ENCODE assay signal across 27 mouse cellular contexts in genomic region chr4:151545452-151545851, GRCm38 (mm10).
"Had no signal": no experiment of that assay in that cellular context is flagged by ENCODE, and none has a peak within 500 bp of the region (broad histone marks: within the 10 kb centered on the region; RNA-seq: fewer than 3 reads in every experiment).

No protein-coding gene starts in this region.

- H3K4me1 ChIP-seq: intestine, embryonic 15.5 days; liver, embryonic 13.5 days; liver, embryonic 15.5 days had no signal

- H3K27me3 ChIP-seq: heart, embryonic 12.5 days; intestine, embryonic 15.5 days; liver, embryonic 15.5 days had no signal

- H3K36me3 ChIP-seq: heart, embryonic 10.5 days; heart, embryonic 12.5 days; hindbrain, embryonic 10.5 days; intestine, embryonic 15.5 days; limb, embryonic 10.5 days; limb, embryonic 12.5 days; liver, embryonic 13.5 days; liver, embryonic 15.5 days had no signal

- H3K9ac ChIP-seq: heart, embryonic 12.5 days; hindbrain, embryonic 14.5 days; intestine, embryonic 15.5 days; limb, embryonic 12.5 days; liver, embryonic 13.5 days; liver, embryonic 15.5 days; liver, postnatal 0 days had no signal

- H3K27ac ChIP-seq: gastrocnemius, adult 2 months; heart, embryonic 10.5 days; hindbrain, embryonic 10.5 days; hindbrain, embryonic 14.5 days; intestine, embryonic 15.5 days; layer of hippocampus, adult 2 months; left cerebral cortex, adult 2 months; limb, embryonic 10.5 days; limb, embryonic 12.5 days; liver, embryonic 13.5 days; liver, embryonic 15.5 days had no signal

- ATAC-seq: inflammation-experienced regulatory T-cells, adult 6 months; intestine, embryonic 15.5 days; intestine, postnatal 0 days; liver, postnatal 0 days had no signal

- H3K9me3 ChIP-seq: heart, embryonic 10.5 days; heart, embryonic 12.5 days; hindbrain, embryonic 10.5 days; intestine, embryonic 15.5 days; limb, embryonic 10.5 days; limb, embryonic 12.5 days; liver, embryonic 13.5 days; liver, embryonic 15.5 days had no signal

- DNase-seq: gastrocnemius, adult 2 months; gastrocnemius, postnatal 10 days; gastrocnemius, postnatal 25 days; heart, adult 18-20 months; heart, postnatal 10 days; heart, postnatal 36 days; kidney, adult 18-20 months; kidney, adult 8-10 months; kidney, postnatal 10 days; kidney, postnatal 25 days; kidney, postnatal 4 days; liver; liver, embryonic 13.5 days; liver, postnatal 0 days had no signal

- H3K4me3 ChIP-seq: gastrocnemius, adult 2 months; heart, embryonic 10.5 days; heart, embryonic 12.5 days; hindbrain, embryonic 10.5 days; intestine, embryonic 15.5 days; layer of hippocampus, adult 2 months; left cerebral cortex, adult 2 months; limb, embryonic 10.5 days; limb, embryonic 12.5 days; liver, embryonic 13.5 days; liver, embryonic 15.5 days had no signal

- H3K4me2 ChIP-seq: heart, embryonic 12.5 days; hindbrain, embryonic 14.5 days; intestine, embryonic 15.5 days; limb, embryonic 12.5 days; liver, embryonic 11.5 days; liver, embryonic 13.5 days; liver, embryonic 15.5 days had no signal
